Mouse (Mus musculus) heart, adult 2 months (tissue): Measurements from ENCODE around the gene Rtbdn.

Experiments used
- CTCF ChIP-seq: fragments of 200-600 bp; IDR thresholded peaks from 2 replicates; pipeline ENCODE4 v1.8.1; 2022; ENCODE audit warnings: antibody characterized with exemption, mild to moderate bottlenecking, moderate library complexity
- POLR2A ChIP-seq: fragments of 200-500 bp; IDR thresholded peaks from 2 replicates; pipeline ENCODE4 v1.6.1; 2011; ENCODE audit warnings: mild to moderate bottlenecking, low read depth, low read length, control low read depth; ENCODE audit not compliant: insufficient read depth

DNA sequence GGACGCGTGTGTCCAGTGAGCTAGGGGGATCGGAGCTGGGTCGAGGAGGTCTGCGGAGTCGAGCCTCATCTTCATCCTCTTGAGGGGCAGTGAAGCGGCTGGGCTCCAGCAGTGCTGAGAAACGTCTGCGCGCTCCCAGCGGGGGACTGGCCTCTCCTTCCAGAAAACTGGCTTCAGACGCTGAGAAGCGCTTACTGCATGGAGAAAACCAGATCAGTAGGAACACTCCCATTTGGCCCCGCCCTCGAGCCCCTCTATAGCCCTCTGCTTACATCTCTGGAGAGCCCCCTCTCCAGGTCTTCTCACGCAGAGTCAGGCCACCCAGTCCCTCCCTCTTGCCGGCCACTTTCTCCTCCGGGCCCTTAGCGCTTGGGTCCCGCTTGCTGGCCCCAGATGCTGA lies 29.0 kb upstream of the Rtbdn start:
- TF ChIP-seq CTCF (no peak), POLR2A (no peak)
